Mouse (Mus musculus): ENCODE measurements around the gene Fdx1l. TPM values are rescaled to one million over a fixed set of nuclear protein-coding genes. Genes with fewer than 3 reads are reported as not detected.

Fdx1l gene
- 10 to 100 TPM; 22.0 to 35.0 TPM for polyA plus RNA-seq (2017; shearing (Covaris generic))

DNA sequence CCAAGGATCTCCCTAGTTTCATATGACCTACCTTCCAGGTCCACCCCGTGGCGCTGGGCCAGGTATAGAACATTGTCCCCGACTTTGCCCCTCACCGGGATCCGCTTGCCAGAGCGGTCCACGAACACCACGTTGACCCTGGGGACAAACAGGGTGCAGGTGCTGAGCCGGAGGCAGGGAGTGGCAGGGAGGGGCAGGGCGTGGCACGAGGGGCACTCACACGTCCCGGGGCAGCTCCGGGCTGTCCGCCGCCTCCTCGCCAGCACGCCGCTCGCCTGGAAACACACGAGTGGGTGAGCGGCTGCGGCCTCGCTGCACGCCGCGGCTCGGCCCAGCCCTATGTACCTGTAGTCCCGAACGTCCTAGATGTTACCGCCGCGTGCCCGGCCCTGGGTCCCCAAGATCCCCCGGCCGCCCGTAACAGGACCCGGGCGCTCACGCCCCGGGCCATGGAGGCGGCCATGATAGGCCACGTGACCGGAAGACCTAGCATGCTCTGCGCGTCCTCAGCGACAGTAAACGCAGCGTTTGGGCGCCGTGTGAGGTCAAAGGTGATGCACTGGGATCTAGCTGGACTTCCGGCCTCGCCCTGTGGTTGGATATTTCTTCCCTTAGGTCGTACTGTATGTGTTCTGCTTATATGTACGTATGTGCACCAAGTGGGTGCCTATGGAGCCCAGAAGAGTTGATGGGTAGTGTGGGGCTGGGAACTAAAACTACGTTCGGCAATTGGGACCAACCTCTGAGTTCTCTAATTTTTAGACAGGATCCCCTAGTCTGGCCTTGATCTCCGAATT is at the start of gene Fdx1l, which contains the start of gene Gm49373:
Fdx1l (minus strand) TSS at position 571 of the 797 bp plus-strand sequence.
Gm49373 (minus strand) TSS at position 53 of the 797 bp plus-strand sequence.

DNA sequence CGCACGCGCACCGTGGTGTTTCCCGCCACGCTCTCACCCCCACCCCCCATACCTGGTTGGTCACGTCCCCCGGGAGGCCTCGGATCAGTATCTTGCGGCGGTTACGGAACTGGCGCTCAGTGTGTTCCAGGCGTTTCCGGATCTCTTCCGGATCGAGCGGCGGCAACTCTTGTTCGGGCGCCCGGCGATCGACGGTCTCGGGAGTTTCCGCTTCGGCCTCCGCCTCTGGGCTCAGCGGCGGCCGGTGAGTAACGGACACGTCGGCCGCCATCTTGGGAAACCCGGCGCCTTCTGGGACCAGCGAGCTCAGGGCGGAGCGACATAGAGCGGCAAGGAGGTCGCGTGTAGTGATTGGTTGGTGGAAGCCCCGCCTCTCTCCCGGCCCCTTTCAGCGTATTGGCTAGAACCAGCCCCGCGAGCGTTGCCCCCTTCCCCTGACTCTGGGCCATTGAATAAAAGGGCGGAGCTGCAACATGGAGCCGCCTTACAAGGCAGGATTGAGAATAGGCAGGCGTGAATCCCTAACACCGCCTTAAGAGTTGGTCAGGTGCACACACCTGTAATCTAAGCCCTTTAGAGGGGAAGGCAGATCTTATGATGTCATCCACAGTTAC is 18.4 kb upstream of the Fdx1l start, which contains the start of the genes Gm38431 and Raver1:
Gm38431 (minus strand) TSS at position 291 of the 614 bp plus-strand sequence.
Raver1 (minus strand) TSS at position 302 of the 614 bp plus-strand sequence.

DNA sequence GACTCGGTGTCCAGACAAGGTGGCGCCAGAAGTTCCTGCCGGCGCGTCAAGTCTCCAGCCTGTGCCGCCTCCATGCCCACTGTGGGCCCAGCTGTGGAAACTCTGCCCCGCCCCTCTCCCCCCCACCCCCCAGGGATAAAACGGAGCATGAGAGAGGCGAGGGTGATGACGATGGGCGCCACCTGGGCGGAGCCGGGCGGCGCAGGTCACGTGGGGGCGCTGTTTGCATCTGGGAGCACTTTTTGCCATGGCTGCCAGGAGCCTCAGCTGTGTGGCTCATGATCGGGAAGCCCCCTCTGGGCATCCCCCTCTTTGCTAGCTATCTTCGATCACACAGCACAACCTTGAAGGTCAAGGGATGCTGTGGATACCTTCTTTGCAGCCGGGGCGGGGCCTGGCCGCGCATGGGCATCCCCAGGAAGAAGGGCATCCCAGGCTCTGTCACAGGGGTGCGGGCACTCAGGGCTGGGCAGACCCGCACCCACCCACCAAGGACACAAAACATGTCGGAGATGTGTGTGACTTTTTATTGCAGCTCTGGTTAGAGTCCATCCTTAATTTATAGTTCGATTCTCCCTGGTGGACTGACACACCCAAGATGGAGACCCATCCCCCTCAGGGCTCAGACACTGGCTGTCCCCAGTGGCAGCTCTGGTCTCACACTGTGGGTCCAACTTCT is 6.3 kb downstream of the Fdx1l start, which contains the start of gene Zglp1:
Zglp1 (minus strand) TSS at position 88 of the 679 bp plus-strand sequence.

DNA sequence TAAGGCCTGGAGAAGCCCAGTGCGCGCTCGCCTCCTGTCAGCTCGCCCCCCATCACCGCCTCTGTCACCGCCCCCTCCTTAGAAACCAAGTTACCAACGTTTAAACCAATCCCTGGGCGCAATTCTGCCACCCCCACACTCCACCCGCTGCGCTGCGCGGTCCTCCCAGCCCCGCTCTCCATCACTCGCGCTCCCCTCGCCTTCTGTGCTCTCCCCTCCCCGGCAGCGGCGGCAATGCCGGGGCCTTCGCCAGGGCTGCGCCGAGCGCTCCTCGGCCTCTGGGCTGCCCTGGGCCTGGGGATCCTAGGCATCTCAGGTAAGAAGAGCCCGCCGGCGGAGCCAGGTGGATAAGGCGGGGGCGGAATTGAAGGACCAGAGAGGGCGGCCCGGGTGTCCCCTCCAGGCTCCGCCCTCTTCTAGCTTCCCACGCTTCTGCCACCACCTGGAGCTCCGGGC is 41.5 kb downstream of the Fdx1l start, which contains the start of gene Icam5:
Icam5 (plus strand) TSS at position 178 of the 456 bp plus-strand sequence.

DNA sequence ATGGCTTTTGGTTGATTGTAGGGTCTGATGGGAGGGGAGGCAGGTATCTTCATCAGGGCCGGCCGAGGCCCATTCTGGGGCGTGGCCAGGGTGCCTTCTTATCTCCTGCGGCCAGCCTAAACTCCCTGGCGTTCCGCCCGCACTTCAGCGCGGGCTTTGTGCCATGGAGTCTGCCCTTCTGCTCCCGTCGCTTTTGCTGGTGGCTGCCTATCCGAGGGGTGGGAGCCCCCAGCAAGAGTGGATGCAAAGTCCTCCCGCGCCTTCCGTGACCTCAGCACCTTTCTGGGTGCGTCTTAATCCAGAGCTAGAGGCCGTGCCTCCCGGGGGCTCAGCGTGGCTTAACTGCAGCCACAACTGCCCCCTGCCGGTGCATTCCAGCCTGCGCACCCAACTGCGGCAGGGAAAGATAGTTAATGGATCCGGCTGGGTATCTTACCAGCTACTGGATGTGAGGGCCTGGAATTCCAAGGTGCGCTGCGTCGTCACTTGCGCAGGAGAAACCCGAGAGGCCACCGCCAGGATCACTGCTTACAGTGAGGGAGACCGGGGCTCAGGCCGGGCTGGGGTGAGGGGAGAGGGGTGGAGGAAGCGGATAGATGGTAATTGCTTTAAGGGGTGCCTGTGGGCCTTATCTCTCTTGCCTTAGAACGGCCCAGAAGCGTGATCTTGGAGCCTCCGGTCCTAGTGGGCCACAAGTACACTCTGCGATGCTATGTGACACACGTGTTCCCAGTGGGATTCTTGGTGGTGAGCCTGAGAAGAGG is 43.9 kb downstream of the Fdx1l start, which contains the start of gene Icam4:
Icam4 (plus strand) TSS at position 83 of the 764 bp plus-strand sequence.

Other genes starting within 250 kb of the Fdx1l start
- 10 to 100 TPM; 41.6 to 48.0 TPM for gene A230050P20Rik, start 205.0 kb downstream of the Fdx1l start, polyA plus RNA-seq (2017; shearing (Covaris generic))
- 1 to 10 TPM; 1.7 to 3.3 TPM for gene Angptl6, start 193.9 kb downstream of the Fdx1l start, polyA plus RNA-seq (2017; shearing (Covaris generic))
- 10 to 100 TPM; 51.5 to 79.7 TPM for gene Ppan, start 185.4 kb downstream of the Fdx1l start, polyA plus RNA-seq (2017; shearing (Covaris generic))
- gene Eif3g, start 175.0 kb downstream of the Fdx1l start, polyA plus RNA-seq (2017; shearing (Covaris generic)), result 100 to 1,000 TPM; 206 to 307 TPM
- 10 to 100 TPM; 40.3 to 87.6 TPM for gene Dnmt1, start 113.7 kb downstream of the Fdx1l start, polyA plus RNA-seq (2017; shearing (Covaris generic))
- 10 to 100 TPM in 1 of 2 experiments, 1 to 10 TPM in 1; 8.7 to 17.8 TPM for gene S1pr2, start 96.8 kb downstream of the Fdx1l start, polyA plus RNA-seq (2017; shearing (Covaris generic))
- 100 to 1,000 TPM; 128 to 147 TPM for gene Mrpl4, start 70.9 kb downstream of the Fdx1l start, polyA plus RNA-seq (2017; shearing (Covaris generic))
- 100 to 1,000 TPM in 1 of 2 experiments, 10 to 100 TPM in 1; 79.0 to 136 TPM for gene Icam1, start 57.6 kb downstream of the Fdx1l start, polyA plus RNA-seq (2017; shearing (Covaris generic))
- under 1 TPM; 0.69 to 0.85 TPM for gene Icam4, start 44.2 kb downstream of the Fdx1l start, polyA plus RNA-seq (2017; shearing (Covaris generic))
- 1 to 10 TPM; 1.3 to 2.1 TPM for gene Icam5, start 41.5 kb downstream of the Fdx1l start, polyA plus RNA-seq (2017; shearing (Covaris generic))
- gene Zglp1, start 6.5 kb downstream of the Fdx1l start, polyA plus RNA-seq (2017; shearing (Covaris generic)), result under 1 TPM in 1 of 2 experiments, not detected in 1; 0.47 TPM
- under 1 TPM; 0.21 to 0.48 TPM for gene Gm49373, start 518 bp downstream of the Fdx1l start, polyA plus RNA-seq (2017; shearing (Covaris generic))
- gene Gm38431, start 18.4 kb upstream of the Fdx1l start, polyA plus RNA-seq (2017; shearing (Covaris generic)), result 1 to 10 TPM in 1 of 2 experiments, under 1 TPM in 1; 0.77 to 2.0 TPM
- 10 to 100 TPM; 53.8 to 73.2 TPM for gene Raver1, start 18.4 kb upstream of the Fdx1l start, polyA plus RNA-seq (2017; shearing (Covaris generic))
- gene Tyk2, start 57.6 kb upstream of the Fdx1l start, polyA plus RNA-seq (2017; shearing (Covaris generic)), result 10 to 100 TPM; 38.3 to 73.3 TPM
- 100 to 1,000 TPM; 257 to 310 TPM for gene Cdc37, start 76.4 kb upstream of the Fdx1l start, polyA plus RNA-seq (2017; shearing (Covaris generic))
- 1 to 10 TPM in 1 of 2 experiments, under 1 TPM in 1; 0.45 to 3.7 TPM for gene Pde4a, start 92.1 kb upstream of the Fdx1l start, polyA plus RNA-seq (2017; shearing (Covaris generic))
- 10 to 100 TPM; 51.6 to 55.5 TPM for gene Keap1, start 165.7 kb upstream of the Fdx1l start, polyA plus RNA-seq (2017; shearing (Covaris generic))
- gene S1pr5, start 174.8 kb upstream of the Fdx1l start, polyA plus RNA-seq (2017; shearing (Covaris generic)), result under 1 TPM in 1 of 2 experiments, not detected in 1; 0.06 TPM
- gene Atg4d, start 191.7 kb upstream of the Fdx1l start, polyA plus RNA-seq (2017; shearing (Covaris generic)), result 10 to 100 TPM; 52.8 to 60.8 TPM
- gene Kri1, start 214.4 kb upstream of the Fdx1l start, polyA plus RNA-seq (2017; shearing (Covaris generic)), result 10 to 100 TPM; 19.0 to 38.8 TPM
- 100 to 1,000 TPM; 105 to 242 TPM for gene Cdkn2d, start 217.8 kb upstream of the Fdx1l start, polyA plus RNA-seq (2017; shearing (Covaris generic))
- 1 to 10 TPM; 1.9 to 2.8 TPM for gene Ap1m2, start 238.7 kb upstream of the Fdx1l start, polyA plus RNA-seq (2017; shearing (Covaris generic))
- 100 to 1,000 TPM; 328 to 350 TPM for gene Slc44a2, start 247.1 kb upstream of the Fdx1l start, polyA plus RNA-seq (2017; shearing (Covaris generic))

Measured in activated CD4-positive, CD25-positive, alpha-beta regulatory T cell (primary cell).